Mouse (Mus musculus): ENCODE measurements around the gene Ostc. TPM values are rescaled to one million over a fixed set of nuclear protein-coding genes. Genes with fewer than 3 reads are reported as not detected.

Gene Ostc
- polyA plus RNA-seq, 1 experiment from 2014 or later, result 387 TPM

- no peak overlapping the region for H3K4me2 ChIP-seq (replicated peaks; ENCODE audit: low read depth, low read length)
- no peaks in the 10 kb centered on the region for H3K27me3 ChIP-seq (ENCODE audit: insufficient read depth, low read length)
- ATAC-seq (ENCODE audit: low FRiP score, low TSS enrichment), result no peak
- H3K27ac ChIP-seq (ENCODE audit: low read length), result no peak overlapping the region
- H3K4me3 ChIP-seq (ENCODE audit: low read length), result no peak overlapping the region
- no peaks in the 10 kb centered on the region for H3K36me3 ChIP-seq (ENCODE audit: insufficient read depth, low read length)
- 37% methylated on average over 6 of the region's 6 CpGs for WGBS
- H3K4me1 ChIP-seq (ENCODE audit: insufficient read depth, low read length), result peaks cover 9% of the 10 kb centered on the region
- H3K9me3 ChIP-seq (ENCODE audit: low read length), result no peaks in the 10 kb centered on the region
- no peak overlapping the region for H3K9ac ChIP-seq (replicated peaks; ENCODE audit: low read length)
Observed at GRCm38 (mm10) chr3:130712891-130713290, 3.6 kb upstream of the Ostc start.

- H3K4me3 ChIP-seq (ENCODE audit: low read length), result peak overlapping the region; percentile 83
- H3K9ac ChIP-seq (replicated peaks; ENCODE audit: low read length), result no peak overlapping the region
- WGBS, result 55% methylated on average over 7 of the region's 7 CpGs
- H3K27me3 ChIP-seq (ENCODE audit: insufficient read depth, low read length), result no peaks in the 10 kb centered on the region
- H3K9me3 ChIP-seq (ENCODE audit: low read length), result no peaks in the 10 kb centered on the region
- H3K4me1 ChIP-seq (ENCODE audit: insufficient read depth, low read length), result peaks cover 18% of the 10 kb centered on the region
- ATAC-seq (ENCODE audit: low FRiP score, low TSS enrichment), result no peak
- H3K27ac ChIP-seq (ENCODE audit: low read length), result no peak overlapping the region
- H3K4me2 ChIP-seq (replicated peaks; ENCODE audit: low read depth, low read length), result peak overlapping the region; percentile 82
- peaks cover 2% of the 10 kb centered on the region; the same call in 1 of the 2 replicates for H3K36me3 ChIP-seq (ENCODE audit: insufficient read depth, low read length)
Observed at GRCm38 (mm10) chr3:130710103-130710502, 859 bp upstream of the Ostc start.

GRCm38 (mm10) chr3:130708529-130708928, 715 bp downstream of the Ostc start:
- H3K4me3 ChIP-seq (ENCODE audit: low read length), result peak overlapping the region; percentile 83
- H3K9ac ChIP-seq (replicated peaks; ENCODE audit: low read length), result peak overlapping the region; percentile 92
- H3K27me3 ChIP-seq (ENCODE audit: insufficient read depth, low read length), result no peaks in the 10 kb centered on the region
- 1% methylated on average over 5 of the region's 5 CpGs for WGBS
- peaks cover 18% of the 10 kb centered on the region for H3K4me1 ChIP-seq (ENCODE audit: insufficient read depth, low read length)
- no peak for ATAC-seq (ENCODE audit: low FRiP score, low TSS enrichment)
- H3K4me2 ChIP-seq (replicated peaks; ENCODE audit: low read depth, low read length), result peak overlapping the region; percentile 82
- peaks cover 7% of the 10 kb centered on the region; the same call in 1 of the 2 replicates for H3K36me3 ChIP-seq (ENCODE audit: insufficient read depth, low read length)
- H3K27ac ChIP-seq (ENCODE audit: low read length), result peak overlapping the region; percentile 80
- no peaks in the 10 kb centered on the region for H3K9me3 ChIP-seq (ENCODE audit: low read length)

GRCm38 (mm10) chr3:130702289-130702688, 7.0 kb downstream of the Ostc start:
- peaks cover 3% of the 10 kb centered on the region; the same call in 1 of the 2 replicates for H3K4me1 ChIP-seq (ENCODE audit: insufficient read depth, low read length)
- no peak overlapping the region for H3K27ac ChIP-seq (ENCODE audit: low read length)
- H3K9ac ChIP-seq (replicated peaks; ENCODE audit: low read length), result no peak overlapping the region
- no peaks in the 10 kb centered on the region for H3K9me3 ChIP-seq (ENCODE audit: low read length)
- no peak for ATAC-seq (ENCODE audit: low FRiP score, low TSS enrichment)
- H3K36me3 ChIP-seq (ENCODE audit: insufficient read depth, low read length), result peaks cover 34% of the 10 kb centered on the region; the same call in 1 of the 2 replicates
- 81% methylated on average over 6 of the region's 6 CpGs for WGBS
- no peak overlapping the region for H3K4me3 ChIP-seq (ENCODE audit: low read length)
- no peak overlapping the region for H3K4me2 ChIP-seq (replicated peaks; ENCODE audit: low read depth, low read length)
- no peaks in the 10 kb centered on the region for H3K27me3 ChIP-seq (ENCODE audit: insufficient read depth, low read length)

GRCm38 (mm10) chr3:130697622-130698021, 11.6 kb downstream of the Ostc start:
- Histone ChIP-seq H3K36me3 (ENCODE audit: insufficient read depth, low read length) (peaks cover 40% of the 10 kb centered on the region), H3K9me3 (ENCODE audit: low read length) (no peaks in the 10 kb centered on the region), H3K27me3 (ENCODE audit: insufficient read depth, low read length) (no peaks in the 10 kb centered on the region), H3K27ac (ENCODE audit: low read length) (no peak overlapping the region), H3K4me3 (ENCODE audit: low read length) (no peak overlapping the region), H3K9ac (replicated peaks; ENCODE audit: low read length) (no peak overlapping the region), H3K4me1 (ENCODE audit: insufficient read depth, low read length) (no peaks in the 10 kb centered on the region), H3K4me2 (replicated peaks; ENCODE audit: low read depth, low read length) (no peak overlapping the region)
- no peak for ATAC-seq (ENCODE audit: low FRiP score, low TSS enrichment)
- WGBS, result 78% methylated on average over 4 of the region's 4 CpGs

GRCm38 (mm10) chr3:130694705-130695104, 14.5 kb downstream of the Ostc start:
- H3K4me1 ChIP-seq (ENCODE audit: insufficient read depth, low read length), result peaks cover 14% of the 10 kb centered on the region
- no peak for ATAC-seq (ENCODE audit: low FRiP score, low TSS enrichment)
- H3K27ac ChIP-seq (ENCODE audit: low read length), result no peak overlapping the region
- 94% methylated on average over 7 of the region's 7 CpGs for WGBS
- no peak overlapping the region for H3K4me2 ChIP-seq (replicated peaks; ENCODE audit: low read depth, low read length)
- no peaks in the 10 kb centered on the region for H3K27me3 ChIP-seq (ENCODE audit: insufficient read depth, low read length)
- H3K9me3 ChIP-seq (ENCODE audit: low read length), result no peaks in the 10 kb centered on the region
- no peak overlapping the region for H3K4me3 ChIP-seq (ENCODE audit: low read length)
- H3K36me3 ChIP-seq (ENCODE audit: insufficient read depth, low read length), result peaks cover 27% of the 10 kb centered on the region
- no peak overlapping the region for H3K9ac ChIP-seq (replicated peaks; ENCODE audit: low read length)

- ATAC-seq (ENCODE audit: low FRiP score, low TSS enrichment), result no peak
- Histone ChIP-seq H3K27ac (ENCODE audit: low read length) (no peak overlapping the region), H3K4me1 (ENCODE audit: insufficient read depth, low read length) (peaks cover 14% of the 10 kb centered on the region), H3K36me3 (ENCODE audit: insufficient read depth, low read length) (peaks cover 27% of the 10 kb centered on the region), H3K9me3 (ENCODE audit: low read length) (no peaks in the 10 kb centered on the region), H3K4me2 (replicated peaks; ENCODE audit: low read depth, low read length) (no peak overlapping the region), H3K4me3 (ENCODE audit: low read length) (no peak overlapping the region), H3K9ac (replicated peaks; ENCODE audit: low read length) (no peak overlapping the region), H3K27me3 (ENCODE audit: insufficient read depth, low read length) (no peaks in the 10 kb centered on the region)
- WGBS, result 70% methylated on average over 9 of the region's 9 CpGs
Observed at GRCm38 (mm10) chr3:130694041-130694593, 15.1 kb downstream of the Ostc start.

GRCm38 (mm10) chr3:130691596-130692170, 17.6 kb downstream of the Ostc start:
- peaks cover 14% of the 10 kb centered on the region for H3K4me1 ChIP-seq (ENCODE audit: insufficient read depth, low read length)
- H3K27me3 ChIP-seq (ENCODE audit: insufficient read depth, low read length), result no peaks in the 10 kb centered on the region
- H3K4me3 ChIP-seq (ENCODE audit: low read length), result peak overlapping the region; percentile 47
- peak overlapping the region; percentile 41 for H3K27ac ChIP-seq (ENCODE audit: low read length)
- WGBS, result 33% methylated on average over 12 of the region's 12 CpGs
- H3K9me3 ChIP-seq (ENCODE audit: low read length), result no peaks in the 10 kb centered on the region
- ATAC-seq (ENCODE audit: low FRiP score, low TSS enrichment), result peak; percentile 56; the same call in 1 of the 2 replicates
- H3K36me3 ChIP-seq (ENCODE audit: insufficient read depth, low read length), result peaks cover 17% of the 10 kb centered on the region
- H3K9ac ChIP-seq (replicated peaks; ENCODE audit: low read length), result peak overlapping the region; percentile 14
- H3K4me2 ChIP-seq (replicated peaks; ENCODE audit: low read depth, low read length), result peak overlapping the region; percentile 54

- Histone ChIP-seq H3K9me3 (ENCODE audit: low read length) (no peaks in the 10 kb centered on the region), H3K4me3 (ENCODE audit: low read length) (peak overlapping the region; percentile 47), H3K9ac (replicated peaks; ENCODE audit: low read length) (peak overlapping the region; percentile 14), H3K27me3 (ENCODE audit: insufficient read depth, low read length) (no peaks in the 10 kb centered on the region), H3K4me2 (replicated peaks; ENCODE audit: low read depth, low read length) (peak overlapping the region; percentile 54), H3K36me3 (ENCODE audit: insufficient read depth, low read length) (peaks cover 14% of the 10 kb centered on the region), H3K4me1 (ENCODE audit: insufficient read depth, low read length) (peaks cover 14% of the 10 kb centered on the region), H3K27ac (ENCODE audit: low read length) (peak overlapping the region; percentile 41)
- ATAC-seq (ENCODE audit: low FRiP score, low TSS enrichment), result peak; percentile 85
- 11% methylated on average over 20 of the region's 20 CpGs for WGBS
Observed at GRCm38 (mm10) chr3:130690834-130691595, 18.2 kb downstream of the Ostc start.

- H3K9ac ChIP-seq (replicated peaks; ENCODE audit: low read length), result no peak overlapping the region
- H3K4me2 ChIP-seq (replicated peaks; ENCODE audit: low read depth, low read length), result no peak overlapping the region
- no peak overlapping the region for H3K4me3 ChIP-seq (ENCODE audit: low read length)
- H3K36me3 ChIP-seq (ENCODE audit: insufficient read depth, low read length), result peaks cover 2% of the 10 kb centered on the region; the same call in 1 of the 2 replicates
- H3K9me3 ChIP-seq (ENCODE audit: low read length), result no peaks in the 10 kb centered on the region
- H3K27me3 ChIP-seq (ENCODE audit: insufficient read depth, low read length), result no peaks in the 10 kb centered on the region
- peaks cover 14% of the 10 kb centered on the region for H3K4me1 ChIP-seq (ENCODE audit: insufficient read depth, low read length)
- no peak for ATAC-seq (ENCODE audit: low FRiP score, low TSS enrichment)
- 12% methylated on average over 12 of the region's 12 CpGs for WGBS
- H3K27ac ChIP-seq (ENCODE audit: low read length), result no peak overlapping the region
Observed at GRCm38 (mm10) chr3:130689630-130690029, 19.6 kb downstream of the Ostc start.

Data from kidney, embryonic 16.5 days (tissue).